Mouse (Mus musculus) right cerebral cortex, postnatal 14 days (tissue): ENCODE data around the gene Orm3.
A peak's percentile ranks its signal among the peaks of the same experiment; 100 is the strongest.

ENCODE experiments used
- DNase-seq: peaks from one replicate; pipeline ENCODE4 v3.0.0; 2022

Orm3 gene

DNA sequence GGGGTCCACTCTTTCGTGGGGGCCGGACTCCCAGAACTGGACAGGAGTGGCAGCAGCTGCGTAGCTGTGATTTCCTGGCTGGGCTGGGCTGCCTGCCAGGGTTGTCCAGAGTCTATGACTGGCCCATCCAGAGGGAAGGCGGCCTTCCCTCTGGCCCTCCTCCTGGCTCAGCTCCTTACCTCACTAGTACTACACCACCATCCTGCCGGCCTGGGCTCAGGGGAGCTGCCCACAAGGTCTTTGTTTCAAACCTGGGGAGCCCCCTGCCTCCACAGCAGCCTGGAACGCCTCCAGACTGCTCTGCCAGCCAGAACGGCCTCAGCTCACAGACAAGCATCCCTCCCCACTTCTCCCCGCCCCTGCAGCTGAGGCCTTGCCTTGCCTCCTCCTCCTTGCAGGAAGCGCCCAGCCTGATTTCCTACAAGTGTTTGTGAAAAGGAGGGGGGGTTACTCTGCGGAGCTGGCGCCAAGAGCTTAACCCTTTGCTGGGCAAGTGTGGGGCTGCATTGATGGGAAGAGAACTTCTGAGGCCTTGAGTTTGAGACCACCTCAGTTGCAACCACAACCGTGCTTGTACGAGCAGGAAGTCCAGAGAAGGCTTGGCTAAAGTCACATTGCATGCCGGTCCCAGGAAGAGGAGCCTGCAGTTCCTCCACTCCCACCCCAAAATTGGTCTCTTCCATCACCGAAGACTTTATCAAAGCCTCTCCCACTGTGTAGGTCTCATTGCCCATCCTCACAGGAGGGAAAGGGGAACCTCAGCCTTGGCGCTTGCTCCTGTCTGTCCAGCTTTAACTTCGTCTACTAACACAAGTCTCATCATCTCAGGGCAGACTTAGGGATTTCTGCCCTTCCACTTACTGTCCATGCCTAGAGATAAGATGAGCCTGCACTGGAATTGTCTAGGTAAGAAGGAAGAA is 47.3 kb downstream of the Orm3 start, which contains the start of gene Akna:
Gene Akna, minus strand, starts transcription at position 315 of the 920 bp plus-strand sequence.
- DNase-seq = peak; percentile 78

DNA sequence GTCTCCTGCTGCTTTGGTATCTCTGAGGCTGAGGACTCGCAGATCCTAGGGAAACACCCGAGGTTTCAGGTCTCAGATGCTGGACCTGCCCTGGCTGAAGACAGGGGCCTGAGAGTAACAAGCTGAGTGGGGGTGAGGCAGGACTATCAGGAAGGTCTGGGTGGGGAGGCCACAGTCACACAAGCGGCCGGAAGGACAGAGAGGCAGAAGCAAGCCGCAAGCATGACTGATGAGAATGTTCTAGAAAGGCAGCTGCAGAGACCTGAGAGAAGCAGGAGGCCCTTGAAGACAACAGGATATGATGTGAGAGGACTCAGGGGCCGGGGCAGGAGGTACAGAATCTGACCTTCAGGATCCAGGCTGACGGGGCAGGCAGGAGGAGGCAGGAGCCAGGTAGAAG is 48.2 kb downstream of the Orm3 start:
- no peak for DNase-seq

DNA sequence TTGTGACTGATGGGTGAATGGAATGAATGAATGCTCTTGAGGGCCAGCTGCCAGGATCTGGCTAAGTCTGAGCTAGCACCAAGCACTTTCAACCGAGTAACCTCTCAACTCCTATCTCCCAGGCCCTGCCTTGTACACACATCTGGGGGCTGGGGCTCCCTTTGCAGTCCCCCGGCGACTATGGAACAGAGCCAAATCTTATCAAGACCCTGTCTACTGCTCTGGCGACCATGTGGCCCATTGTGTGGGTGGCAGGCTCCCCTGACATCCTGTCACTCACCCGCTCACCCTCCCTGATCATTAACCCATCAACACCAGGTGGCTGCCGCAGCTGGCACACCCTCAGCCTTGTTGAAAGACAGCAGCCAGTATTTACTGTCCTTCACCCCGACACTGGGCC is 49.1 kb downstream of the Orm3 start:
- no peak for DNase-seq

DNA sequence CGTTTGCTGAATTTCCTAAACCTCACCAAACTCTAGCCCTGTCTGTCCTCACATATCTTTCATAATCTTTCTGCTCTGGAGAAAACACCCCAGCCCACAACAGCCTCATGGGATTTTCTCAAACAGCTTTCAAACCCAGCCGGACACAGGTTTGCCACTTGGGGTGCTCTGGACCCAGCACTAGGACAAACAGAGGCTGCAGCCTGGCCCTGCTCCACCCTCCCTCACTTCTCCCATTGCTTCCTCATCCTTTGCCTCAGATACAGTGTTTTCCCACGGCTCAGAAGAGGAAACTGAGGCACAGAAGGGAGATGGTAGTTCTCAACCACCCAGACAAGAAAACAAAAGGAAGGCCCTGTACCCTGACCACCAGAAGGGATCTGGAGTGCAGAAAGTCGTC is 49.7 kb downstream of the Orm3 start:
- DNase-seq = no peak

DNA sequence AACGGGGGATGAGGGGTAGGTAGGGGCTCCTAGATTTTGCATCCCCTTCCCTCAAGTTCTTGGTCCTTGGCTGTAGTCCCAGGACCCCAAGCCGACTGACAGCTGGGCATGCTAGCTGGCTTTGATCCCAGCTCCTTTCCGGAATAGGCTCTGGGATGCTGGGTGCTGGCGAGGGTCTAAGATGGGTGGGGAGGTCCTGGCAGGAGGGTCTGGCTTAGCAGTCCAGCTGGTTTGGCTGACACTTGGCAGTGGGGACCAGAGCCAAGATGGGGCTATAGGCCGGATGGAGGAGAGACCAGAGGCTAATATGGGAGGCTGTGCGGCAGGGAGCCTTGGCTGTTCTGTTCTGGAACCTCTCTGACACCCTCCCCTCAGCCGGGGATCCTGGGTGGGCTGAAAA is 52.3 kb downstream of the Orm3 start:
- no peak for DNase-seq

DNA sequence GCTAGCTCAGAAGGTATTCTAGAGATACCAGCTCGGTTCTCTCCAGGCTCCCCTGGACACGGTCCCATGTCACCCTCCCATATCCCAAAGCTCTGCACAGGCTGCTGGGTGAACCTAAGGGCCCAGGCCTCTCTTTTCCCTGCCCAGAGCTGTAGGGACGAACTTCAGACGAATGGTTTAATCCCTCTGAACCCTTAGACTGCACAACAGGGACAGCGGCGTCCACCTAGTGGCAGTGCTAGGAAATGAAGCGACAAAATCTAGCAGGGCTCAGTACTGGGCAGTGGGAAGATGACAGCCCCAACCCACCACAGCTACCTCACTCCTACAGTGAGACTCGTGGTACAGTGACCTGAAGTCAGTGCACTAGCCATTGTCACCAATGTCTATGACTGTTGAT is 52.7 kb downstream of the Orm3 start:
- DNase-seq = peak; percentile 60
